Mouse (Mus musculus) C2C12 (cell line): ENCODE data around the gene Fgd3.

Experiments used
- CEBPB ChIP-seq: IDR thresholded peaks from one replicate; pipeline ENCODE4 v1.6.1; 2011; ENCODE audit warnings: low read depth, mild to moderate bottlenecking, control low read depth, moderate library complexity
- CTCF ChIP-seq: IDR thresholded peaks from one replicate; pipeline ENCODE4 v1.5.1; 2011; ENCODE audit not compliant: control insufficient read depth, insufficient read depth, insufficient read length
- FOSL1 ChIP-seq: IDR thresholded peaks from one replicate; pipeline ENCODE4 v1.8.0; 2011; ENCODE audit warnings: mild to moderate bottlenecking, low read length; ENCODE audit not compliant: poor library complexity, insufficient read depth, severe bottlenecking
- MAX ChIP-seq: IDR thresholded peaks from one replicate; pipeline ENCODE4 v1.6.1; 2011; ENCODE audit warnings: mild to moderate bottlenecking, control low read depth
- MYOD1 ChIP-seq: IDR thresholded peaks from one replicate; pipeline ENCODE4 v1.6.1; 2011; ENCODE audit warnings: low read depth; ENCODE audit not compliant: control insufficient read depth, insufficient read length
- MYOG ChIP-seq: IDR thresholded peaks from one replicate; pipeline ENCODE4 v1.6.1; 2011; ENCODE audit not compliant: control insufficient read depth, insufficient read length; ENCODE audit errors: extremely low read depth
- USF1 ChIP-seq: IDR thresholded peaks from one replicate; pipeline ENCODE4 v1.6.1; 2011; ENCODE audit warnings: low read depth, mild to moderate bottlenecking, control low read depth, moderate library complexity

DNA sequence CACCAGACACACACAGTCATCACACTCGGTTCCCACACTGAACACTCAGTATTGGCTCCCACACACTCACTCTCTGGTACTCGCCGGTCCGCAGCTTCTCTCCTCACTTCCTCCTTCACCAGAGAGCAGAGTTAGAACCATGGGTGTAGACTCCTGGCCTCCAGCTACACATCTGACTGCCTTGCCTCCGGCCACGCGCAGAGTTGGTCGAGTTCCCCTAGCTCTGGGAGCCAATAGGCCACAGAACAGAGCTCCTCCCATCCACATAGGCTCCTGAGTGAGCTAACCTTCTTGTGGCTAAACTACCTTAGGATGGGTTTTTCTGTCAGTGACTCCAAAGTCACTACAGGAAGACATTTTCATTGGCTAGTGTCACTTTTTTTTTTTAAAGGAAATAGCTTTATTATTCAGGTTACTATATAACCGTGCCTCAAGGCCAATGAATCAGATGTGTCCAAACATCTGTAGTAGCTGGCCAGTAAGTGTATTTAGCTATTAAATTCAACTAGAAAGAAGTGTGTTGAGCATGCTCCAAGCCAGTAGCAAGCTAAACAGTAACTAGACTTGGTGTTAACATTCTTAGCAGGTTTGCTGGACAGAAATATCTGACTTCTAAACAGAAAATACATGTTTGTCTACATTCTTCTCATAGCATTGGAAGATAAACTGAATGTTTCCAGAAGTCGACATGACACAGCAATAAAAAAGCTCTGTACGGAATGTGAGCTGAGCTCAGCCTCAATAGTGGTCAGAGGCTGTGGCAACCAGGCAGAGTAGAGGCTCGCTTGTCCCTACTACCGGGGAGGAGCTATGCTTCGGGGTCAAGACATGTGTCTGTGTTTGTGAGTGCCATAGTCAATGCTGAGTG lies 21.4 kb downstream of the Fgd3 start:
- no peak for TF ChIP-seq CTCF
- no peak for TF ChIP-seq USF1
- TF ChIP-seq CEBPB, result no peak
- no peak for TF ChIP-seq MAX
- no peak for TF ChIP-seq MYOG
- TF ChIP-seq MYOD1, result no peak
- no peak for TF ChIP-seq FOSL1
